Mouse (Mus musculus) adrenal gland, postnatal 36 days (tissue): Measurements from ENCODE around the gene Ccdc186. TPM values are rescaled to one million over a fixed set of nuclear protein-coding genes. Genes with fewer than 3 reads are reported as not detected.
"Not testable (repeated sequence)": the region's sequence is repeated elsewhere in the genome, so short reads cannot be mapped to it uniquely, and the experiment has no call there.

Source experiments
- DNase-seq, 2 experiments: peaks; one replicate each; pipeline ENCODE4 v3.0.0; 2021; ENCODE audit warnings: mixed read lengths in 1 of 2
- total RNA-seq, 2 experiments: library from RNA; stranded (reverse); gene quantifications; 2 replicates each; pipeline ENCODE4 v1.2.3; 2021

Ccdc186 gene
- total RNA-seq, 2 experiments from 2014 or later, result 22.9 to 27.2 TPM

GRCm38 (mm10) chr19:56756412-56756811, 65.6 kb downstream of the Ccdc186 start:
- no peak for DNase-seq

- not testable (repeated sequence) for DNase-seq
These were observed 67.5 kb downstream of the Ccdc186 start for GRCm38 (mm10) chr19:56754456-56754855.

- DNase-seq, result no peak
These were observed 71.3 kb downstream of the Ccdc186 start for GRCm38 (mm10) chr19:56750709-56751108.

GRCm38 (mm10) chr19:56749343-56749742, 72.6 kb downstream of the Ccdc186 start:
- peak; percentile 24 to 28 for DNase-seq

GRCm38 (mm10) chr19:56747878-56748277, 74.1 kb downstream of the Ccdc186 start:
- DNase-seq, result no peak

- DNase-seq, result no peak
These were observed 75.4 kb downstream of the Ccdc186 start for GRCm38 (mm10) chr19:56746618-56747017.

- DNase-seq, result no peak
These were observed 76.5 kb downstream of the Ccdc186 start for GRCm38 (mm10) chr19:56745528-56745927.

GRCm38 (mm10) chr19:56745061-56745460, 76.9 kb downstream of the Ccdc186 start:
- peak in 1 of 2 experiments; percentile 27 for DNase-seq

Other genes starting within 250 kb of the Ccdc186 start
- 1 to 10 TPM; 2.9 to 4.1 TPM for gene Adrb1, start 100.0 kb downstream of the Ccdc186 start, total RNA-seq
- gene Tdrd1, start 4.0 kb upstream of the Ccdc186 start, total RNA-seq, result under 1 TPM; 0.07 to 0.10 TPM
- gene Vwa2, start 52.1 kb upstream of the Ccdc186 start, total RNA-seq, result not detected
- gene Afap1l2, start 186.0 kb upstream of the Ccdc186 start, total RNA-seq, result 10 to 100 TPM; 12.2 to 27.4 TPM